Mouse (Mus musculus) neural tube, embryonic 15.5 days (tissue): Measurements from ENCODE around the gene Slc16a7. TPM values are rescaled to one million over a fixed set of nuclear protein-coding genes. Genes with fewer than 3 reads are reported as not detected.

Experiments
- ATAC-seq: fragments of 200-750 bp; cut with Nextera tagmentation; 2 replicates; pipeline ENCODE4 v1.8.0; 2017; ENCODE audit warnings: mild to moderate bottlenecking, moderate TSS enrichment, moderate library complexity; ENCODE audit not compliant: low FRiP score
- H3K27ac ChIP-seq: fragments of 300-500 bp; sonication (generic); replicated peaks from 2 replicates; pipeline ENCODE4 v1.5.1; 2015; ENCODE audit warnings: mild to moderate bottlenecking, inconsistent platforms
- H3K27me3 ChIP-seq: fragments of 300-500 bp; sonication (generic); replicated peaks from 2 replicates; pipeline ENCODE4 v1.6.1; 2015; ENCODE audit warnings: inconsistent platforms
- H3K36me3 ChIP-seq: fragments of 300-500 bp; sonication (generic); 2 replicates; pipeline ENCODE4 v1.6.1; 2015; ENCODE audit warnings: inconsistent platforms
- H3K4me1 ChIP-seq: fragments of 300-500 bp; sonication (generic); 2 replicates; pipeline ENCODE4 v1.6.1; 2015; ENCODE audit warnings: inconsistent platforms
- H3K4me2 ChIP-seq: fragments of 300-500 bp; sonication (generic); 2 replicates; pipeline ENCODE4 v1.6.1; 2015; ENCODE audit warnings: inconsistent platforms, mild to moderate bottlenecking, moderate library complexity
- H3K4me3 ChIP-seq: fragments of 300-500 bp; sonication (generic); replicated peaks from 2 replicates; pipeline ENCODE4 v1.5.1; 2015; ENCODE audit warnings: mild to moderate bottlenecking, inconsistent platforms
- H3K9ac ChIP-seq: fragments of 300-500 bp; sonication (generic); replicated peaks from 2 replicates; pipeline ENCODE4 v1.6.1; 2015; ENCODE audit warnings: mild to moderate bottlenecking, inconsistent platforms
- H3K9me3 ChIP-seq: fragments of 300-500 bp; sonication (generic); replicated peaks from 2 replicates; pipeline ENCODE4 v1.6.1; 2016; ENCODE audit warnings: inconsistent platforms
- whole genome bisulfite sequencing: fragments of 180-500 bp; shearing (Covaris S2); methylation state at CpG from one replicate; pipeline ENCODE4 v1.1.7; 2015; ENCODE audit warnings: mixed read lengths; 5-methylcytosine and 5-hydroxymethylcytosine counted together
- polyA plus RNA-seq: library from polyadenylated mRNA; unstranded; fragments of >200 nt; fragmentation: Nextera tagmentation; extraction: Ambion mirVana; gene quantifications from 2 replicates; pipeline ENCODE4 v1.2.1, GENCODE M21; 2015

Slc16a7 gene
- polyA plus RNA-seq, 1 experiment from 2014 or later, result 10.0 TPM

DNA sequence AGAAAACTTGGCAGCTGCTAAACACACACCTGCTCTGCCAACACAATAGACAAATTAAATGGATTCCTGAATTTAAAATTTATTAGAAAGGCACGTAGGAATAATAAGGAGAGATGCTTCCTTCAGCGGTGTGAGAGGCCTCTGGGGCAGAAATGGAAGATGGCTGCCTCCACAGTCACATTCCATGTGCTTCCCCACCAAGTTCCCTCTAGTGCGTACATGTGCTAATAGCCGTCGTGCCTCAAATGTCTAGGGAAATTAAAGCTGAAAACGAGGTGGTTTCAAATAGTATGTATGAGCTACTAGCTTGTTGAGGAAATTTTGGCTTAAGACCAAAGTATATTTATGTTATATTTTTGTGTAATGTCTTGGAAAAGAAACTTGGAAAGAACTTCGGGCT is 36.5 kb downstream of the Slc16a7 start:
- H3K9me3 ChIP-seq, result no peaks in the 10 kb centered on the region
- H3K9ac ChIP-seq, result no peak overlapping the region
- H3K4me1 ChIP-seq, result no peaks in the 10 kb centered on the region
- H3K4me2 ChIP-seq, result no peak overlapping the region
- no peaks in the 10 kb centered on the region for H3K27me3 ChIP-seq
- no peak overlapping the region for H3K4me3 ChIP-seq
- no peak overlapping the region for H3K27ac ChIP-seq
- H3K36me3 ChIP-seq, result no peaks in the 10 kb centered on the region
- no peak for ATAC-seq
- 59% methylated on average over 7 of the region's 7 CpGs for WGBS

DNA sequence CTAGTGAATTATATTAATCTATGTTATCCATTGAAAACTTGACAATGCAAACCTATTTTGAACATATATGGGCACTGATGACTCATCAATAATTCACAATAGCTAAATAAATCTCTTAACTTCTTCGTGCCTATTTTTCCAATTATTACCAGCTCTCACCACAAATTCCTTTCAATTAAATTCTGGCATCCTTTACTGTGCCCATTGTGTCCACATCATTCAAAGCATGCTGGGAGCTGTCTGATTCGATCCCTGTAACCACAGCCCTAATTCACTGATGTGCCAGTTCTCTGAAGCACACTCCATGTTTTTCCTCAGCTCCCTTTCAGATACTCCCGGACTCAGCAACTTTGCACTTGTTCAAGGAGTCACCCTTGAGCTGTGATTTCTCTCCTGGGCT is 41.1 kb downstream of the Slc16a7 start:
- Histone ChIP-seq H3K4me3 (no peak overlapping the region), H3K4me1 (no peaks in the 10 kb centered on the region), H3K27ac (no peak overlapping the region), H3K9me3 (no peaks in the 10 kb centered on the region), H3K36me3 (no peaks in the 10 kb centered on the region), H3K27me3 (no peaks in the 10 kb centered on the region), H3K9ac (no peak overlapping the region), H3K4me2 (no peak overlapping the region)
- no peak for ATAC-seq
- 62% methylated on average over 3 of the region's 3 CpGs for WGBS

DNA sequence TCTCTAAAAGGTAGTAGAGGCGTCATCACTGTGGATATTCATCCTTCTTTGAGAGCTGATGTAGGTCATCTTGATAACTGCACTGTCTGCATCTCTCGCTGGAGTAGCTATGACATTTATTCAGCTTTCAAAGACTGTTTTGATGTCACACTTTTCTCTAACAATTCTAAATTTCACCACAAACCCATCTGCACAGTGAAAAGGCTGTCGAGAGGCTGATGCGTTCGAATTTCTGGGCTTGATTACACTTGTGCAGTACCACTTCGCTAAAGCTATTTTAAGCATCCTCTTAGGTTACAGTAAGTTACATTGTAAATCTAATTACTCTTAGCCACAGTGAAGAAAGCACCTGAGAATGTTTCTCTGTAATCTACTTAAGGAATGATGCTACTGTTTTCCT is 42.1 kb downstream of the Slc16a7 start:
- no peak for ATAC-seq
- H3K27ac ChIP-seq, result no peak overlapping the region
- H3K4me1 ChIP-seq, result no peaks in the 10 kb centered on the region
- H3K4me3 ChIP-seq, result no peak overlapping the region
- 91% methylated on average over 6 of the region's 6 CpGs for WGBS
- no peak overlapping the region for H3K4me2 ChIP-seq
- H3K36me3 ChIP-seq, result no peaks in the 10 kb centered on the region
- H3K27me3 ChIP-seq, result no peaks in the 10 kb centered on the region
- H3K9ac ChIP-seq, result no peak overlapping the region
- H3K9me3 ChIP-seq, result no peaks in the 10 kb centered on the region

DNA sequence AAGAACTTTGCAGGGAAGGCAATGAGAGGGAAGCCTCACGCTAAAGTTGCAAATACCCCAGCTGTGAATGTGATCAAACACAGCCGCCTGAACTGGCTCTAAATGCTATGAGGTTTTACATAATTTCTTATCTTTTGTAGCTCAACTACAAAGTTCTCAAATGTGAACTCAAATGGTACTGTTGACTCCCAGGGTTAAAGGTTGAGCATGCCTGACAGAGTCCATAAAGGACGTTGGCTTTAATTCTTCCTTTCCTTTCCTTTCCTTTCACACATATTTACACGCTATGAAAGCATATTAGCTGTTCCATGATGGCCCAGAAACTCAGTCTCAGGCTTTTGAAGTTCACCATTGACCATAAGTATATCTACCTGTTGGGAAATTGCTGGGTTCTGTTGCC is 42.9 kb downstream of the Slc16a7 start:
- Histone ChIP-seq H3K9me3 (no peaks in the 10 kb centered on the region), H3K9ac (no peak overlapping the region), H3K27ac (no peak overlapping the region), H3K36me3 (no peaks in the 10 kb centered on the region), H3K4me3 (no peak overlapping the region), H3K4me2 (no peak overlapping the region), H3K27me3 (no peaks in the 10 kb centered on the region), H3K4me1 (no peaks in the 10 kb centered on the region)
- 79% methylated on average over 4 of the region's 4 CpGs for WGBS
- ATAC-seq, result no peak

DNA sequence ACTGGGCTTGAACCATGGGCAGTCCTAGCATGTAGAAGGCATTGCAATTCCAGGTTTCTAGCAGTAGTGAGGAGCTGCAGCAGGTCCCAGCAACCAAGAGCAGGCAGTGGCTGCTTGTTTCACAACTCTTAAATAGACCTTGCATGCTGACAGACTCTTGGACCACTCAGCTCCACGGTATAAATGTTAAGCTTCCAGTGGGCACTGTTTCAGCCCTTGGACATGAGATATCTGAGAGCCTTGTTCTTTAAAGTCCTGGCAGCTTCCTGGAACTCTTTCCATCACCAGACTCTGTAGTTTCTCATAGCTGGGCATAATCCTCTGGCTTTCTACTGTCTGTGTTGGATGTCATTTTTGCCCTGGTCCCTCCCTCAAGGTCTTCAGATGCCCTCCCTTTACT is 43.7 kb downstream of the Slc16a7 start:
- H3K9me3 ChIP-seq, result no peaks in the 10 kb centered on the region
- no peak for ATAC-seq
- no peak overlapping the region for H3K4me3 ChIP-seq
- H3K36me3 ChIP-seq, result no peaks in the 10 kb centered on the region
- H3K27ac ChIP-seq, result no peak overlapping the region
- H3K27me3 ChIP-seq, result no peaks in the 10 kb centered on the region
- H3K4me1 ChIP-seq, result no peaks in the 10 kb centered on the region
- H3K9ac ChIP-seq, result no peak overlapping the region
- H3K4me2 ChIP-seq, result no peak overlapping the region
- 77% methylated on average over 1 of the region's 1 CpGs for WGBS

DNA sequence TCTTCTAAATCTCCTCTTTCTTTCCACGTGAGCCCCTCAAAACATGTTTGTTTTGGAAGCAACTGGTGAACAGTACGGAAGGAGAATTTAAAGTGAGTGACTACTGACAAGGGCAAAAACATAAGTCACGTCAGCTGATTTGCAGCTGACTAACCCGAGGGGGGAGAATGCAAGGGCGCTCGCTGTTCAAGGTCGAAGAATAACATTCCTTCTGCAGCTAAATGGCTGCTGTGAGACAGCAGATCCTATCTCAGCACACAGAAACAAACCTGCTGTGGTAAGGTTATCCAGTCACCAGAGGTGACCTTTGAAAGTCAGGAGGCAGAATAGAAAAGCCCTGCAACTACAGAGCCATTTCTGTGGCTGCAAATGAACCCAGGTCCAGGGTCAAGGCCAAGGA is 47.1 kb downstream of the Slc16a7 start:
- H3K9me3 ChIP-seq, result no peaks in the 10 kb centered on the region
- WGBS, result 71% methylated on average over 7 of the region's 7 CpGs
- H3K4me3 ChIP-seq, result no peak overlapping the region
- H3K9ac ChIP-seq, result no peak overlapping the region
- ATAC-seq, result no peak
- H3K27me3 ChIP-seq, result no peaks in the 10 kb centered on the region
- H3K4me2 ChIP-seq, result no peak overlapping the region
- no peaks in the 10 kb centered on the region for H3K36me3 ChIP-seq
- no peaks in the 10 kb centered on the region for H3K4me1 ChIP-seq
- H3K27ac ChIP-seq, result no peak overlapping the region

DNA sequence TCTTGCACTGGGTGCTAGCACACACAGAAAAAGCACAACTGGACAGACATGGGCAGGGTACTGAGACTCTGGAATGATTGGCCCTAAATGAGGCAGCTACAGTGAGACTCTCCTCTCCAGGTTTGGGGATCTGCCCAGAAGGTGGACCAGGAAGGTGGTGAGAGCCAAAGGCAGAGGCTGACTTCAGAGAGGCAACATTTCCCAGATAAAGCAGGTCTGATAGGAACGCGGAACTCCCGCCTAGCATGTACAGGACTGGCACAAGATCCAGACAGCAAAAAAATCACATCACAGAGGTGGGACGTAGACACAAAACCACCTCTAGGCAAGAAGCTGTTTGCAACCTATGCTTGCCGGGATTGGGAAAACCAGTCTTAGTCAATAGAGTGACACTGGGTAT is 55.5 kb downstream of the Slc16a7 start:
- Histone ChIP-seq H3K27me3 (no peaks in the 10 kb centered on the region), H3K36me3 (no peaks in the 10 kb centered on the region), H3K27ac (no peak overlapping the region), H3K9me3 (no peaks in the 10 kb centered on the region), H3K9ac (no peak overlapping the region), H3K4me1 (0 out of 2 replicates have a peak, but pooled peaks cover 5% of the 10 kb centered on the region), H3K4me3 (no peak overlapping the region), H3K4me2 (no peak overlapping the region)
- ATAC-seq, result no peak
- WGBS, result 97% methylated on average over 5 of the region's 5 CpGs

DNA sequence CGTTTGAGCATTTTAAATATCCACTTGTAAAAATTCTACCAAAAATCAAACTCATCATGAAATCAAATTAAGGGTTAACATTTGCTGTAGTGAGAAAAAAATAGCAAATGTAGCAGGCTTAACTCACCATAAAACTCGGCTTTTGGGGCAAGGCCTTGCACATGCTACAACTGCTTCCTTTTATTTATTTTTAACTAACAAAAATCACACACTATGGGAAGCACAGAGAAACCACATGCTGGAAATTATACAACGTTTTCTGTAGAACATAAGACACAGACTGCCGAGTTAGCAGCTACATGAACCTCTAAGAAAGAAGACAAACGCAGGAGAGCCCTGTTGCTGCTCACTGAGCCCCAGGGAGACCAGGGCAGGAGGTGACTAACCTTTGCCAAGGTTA is 57.9 kb downstream of the Slc16a7 start:
- H3K9me3 ChIP-seq, result no peaks in the 10 kb centered on the region
- H3K4me1 ChIP-seq, result 0 out of 2 replicates have a peak, but pooled peaks cover 12% of the 10 kb centered on the region
- H3K4me3 ChIP-seq, result no peak overlapping the region
- no peak overlapping the region for H3K27ac ChIP-seq
- H3K4me2 ChIP-seq, result no peak overlapping the region
- no peak overlapping the region for H3K9ac ChIP-seq
- H3K36me3 ChIP-seq, result no peaks in the 10 kb centered on the region
- no peak for ATAC-seq
- H3K27me3 ChIP-seq, result no peaks in the 10 kb centered on the region
- WGBS, result 72% methylated on average over 5 of the region's 5 CpGs

DNA sequence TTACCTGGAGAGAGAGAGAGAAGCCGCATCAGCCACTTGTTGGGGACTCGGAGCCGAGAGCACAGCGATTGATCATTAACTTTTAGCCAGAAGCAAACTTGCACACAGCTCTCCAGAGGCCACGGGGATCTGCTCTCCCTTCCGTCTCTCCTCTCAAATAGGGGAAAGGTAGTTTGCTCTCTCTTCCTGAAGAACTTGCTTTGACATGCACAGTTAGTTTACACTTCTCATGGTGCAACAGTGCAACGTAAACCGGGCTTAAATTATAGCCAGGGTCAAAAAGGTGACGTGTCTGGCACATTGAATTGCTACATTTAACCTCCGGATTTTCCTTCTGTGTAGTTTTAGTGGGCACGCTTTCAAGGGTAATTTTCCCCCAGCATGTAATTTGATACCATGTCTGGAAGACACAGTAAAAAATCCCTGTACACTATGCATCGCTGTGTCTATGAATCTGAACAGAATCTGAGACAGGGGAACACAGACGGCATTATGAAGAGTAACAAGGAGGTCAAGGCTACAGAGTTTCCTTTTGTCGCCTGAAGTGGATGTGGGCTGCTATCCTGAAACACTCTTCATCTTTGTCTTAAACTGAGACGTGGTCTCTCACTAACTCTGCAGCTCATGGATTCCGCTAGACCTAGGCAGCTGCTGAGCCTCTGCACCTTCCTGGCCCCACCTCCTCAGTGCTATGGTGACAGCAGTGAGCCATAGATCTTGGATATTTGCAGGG is 60.8 kb downstream of the Slc16a7 start:
- H3K27me3 ChIP-seq, result no peaks in the 10 kb centered on the region
- H3K4me3 ChIP-seq, result no peak overlapping the region
- no peak overlapping the region for H3K9ac ChIP-seq
- ATAC-seq, result no peak
- 19% methylated on average over 16 of the region's 16 CpGs for WGBS
- H3K4me2 ChIP-seq, result peak overlapping the region; percentile 25
- H3K9me3 ChIP-seq, result no peaks in the 10 kb centered on the region
- H3K27ac ChIP-seq, result no peak overlapping the region
- H3K4me1 ChIP-seq, result 0 out of 2 replicates have a peak, but pooled peaks cover 12% of the 10 kb centered on the region
- no peaks in the 10 kb centered on the region for H3K36me3 ChIP-seq

DNA sequence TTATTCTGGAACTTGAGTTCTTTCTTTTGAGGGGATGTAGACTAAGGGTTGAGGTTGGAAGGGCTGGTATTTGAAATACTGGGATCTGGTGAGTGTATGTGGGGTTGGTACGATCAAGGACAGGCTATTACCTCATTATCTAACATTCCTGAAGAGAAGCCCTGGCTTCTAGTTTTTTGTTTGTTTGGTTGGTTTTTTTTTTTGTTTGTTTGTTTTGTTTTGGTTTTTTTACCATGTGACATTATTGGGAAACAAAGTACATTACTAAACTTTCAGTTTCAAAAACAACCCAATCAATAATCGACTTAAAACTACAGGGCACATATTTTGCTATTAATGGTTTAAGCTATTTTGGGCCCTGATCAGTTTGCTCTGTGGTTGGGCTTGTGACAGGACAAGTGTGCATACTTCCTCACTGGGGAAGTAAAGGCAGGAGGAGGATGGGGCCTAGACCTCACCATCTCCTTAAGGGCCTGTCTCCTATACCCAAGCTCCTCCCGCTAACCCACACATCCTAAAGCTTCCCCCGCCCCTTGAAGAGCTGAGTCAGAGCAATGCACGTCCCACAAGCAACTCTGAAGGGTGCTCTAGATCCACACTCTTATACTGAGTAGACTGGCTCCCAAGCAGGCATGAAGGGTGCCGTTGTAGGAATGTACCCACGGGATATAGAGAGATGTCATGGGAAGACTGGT is 64.2 kb downstream of the Slc16a7 start:
- H3K36me3 ChIP-seq, result no peaks in the 10 kb centered on the region
- no peak overlapping the region for H3K4me2 ChIP-seq
- no peak overlapping the region for H3K27ac ChIP-seq
- WGBS, result 92% methylated on average over 7 of the region's 7 CpGs
- H3K4me1 ChIP-seq, result 0 out of 2 replicates have a peak, but pooled peaks cover 12% of the 10 kb centered on the region
- no peak for ATAC-seq
- H3K9me3 ChIP-seq, result no peaks in the 10 kb centered on the region
- H3K4me3 ChIP-seq, result no peak overlapping the region
- H3K9ac ChIP-seq, result no peak overlapping the region
- no peaks in the 10 kb centered on the region for H3K27me3 ChIP-seq

DNA sequence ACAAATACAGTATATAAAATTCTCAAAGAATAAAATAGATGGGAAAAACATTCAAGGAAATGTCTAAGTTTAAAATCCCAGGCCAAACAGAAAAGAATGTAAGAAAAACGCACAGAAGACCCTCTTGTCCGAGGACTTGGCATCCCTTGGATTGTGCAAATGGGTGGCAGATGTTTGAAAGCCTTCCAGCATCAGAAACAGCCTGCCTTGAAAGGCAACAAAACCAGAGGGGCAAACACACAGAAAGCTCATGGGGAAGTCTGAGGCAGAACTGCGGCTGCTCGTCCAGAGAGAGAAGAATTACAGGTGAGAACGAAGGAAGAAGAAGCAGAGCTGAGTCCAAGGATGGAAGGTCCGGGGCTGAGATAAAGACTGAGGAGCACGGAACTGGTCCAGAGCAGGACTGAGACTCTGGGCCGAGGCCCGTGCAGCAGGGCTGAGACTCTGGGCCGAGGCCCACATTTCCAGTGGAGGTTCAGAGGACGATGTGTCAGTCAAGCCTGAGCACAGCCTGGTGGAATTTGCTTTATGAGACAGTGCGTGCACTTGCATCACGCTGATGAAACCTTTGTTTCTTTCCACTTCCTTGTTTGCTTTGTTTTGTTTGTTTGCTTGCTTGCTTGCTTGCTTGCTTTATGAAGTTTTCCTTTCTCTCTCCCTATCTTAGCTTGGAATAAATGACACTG is 65.0 kb downstream of the Slc16a7 start:
- H3K27me3 ChIP-seq, result no peaks in the 10 kb centered on the region
- 86% methylated on average over 13 of the region's 13 CpGs for WGBS
- ATAC-seq, result no peak

More for the DNA sequence above, 65.0 kb downstream of the Slc16a7 start:
- Histone ChIP-seq H3K4me2 (no peak overlapping the region), H3K4me1 (0 out of 2 replicates have a peak, but pooled peaks cover 12% of the 10 kb centered on the region), H3K27ac (no peak overlapping the region), H3K9me3 (no peaks in the 10 kb centered on the region), H3K4me3 (no peak overlapping the region), H3K36me3 (no peaks in the 10 kb centered on the region), H3K9ac (no peak overlapping the region)
